Mouse (Mus musculus): ENCODE measurements around the gene Gm8271. TPM values are rescaled to one million over a fixed set of nuclear protein-coding genes. Genes with fewer than 3 reads are reported as not detected.

The Gm8271 gene
- polyA plus RNA-seq (2015; fragmentation: Nextera tagmentation; extraction: Ambion mirVana) = not detected in 2 replicates

GRCm38 (mm10) chr14:5185493-5185892 is at the start of gene Gm8271:
Gene Gm8271 (plus strand): TSS chr14:5185793.

GRCm38 (mm10) chr14:5164235-5164634 is 21.4 kb upstream of the Gm8271 start, which contains the start of gene Gm3317:
Gene Gm3317 (plus strand): TSS chr14:5164535.

Other genes starting within 250 kb of the Gm8271 start
- not detected in 2 replicates for gene Gm8297, start 201.9 kb upstream of the Gm8271 start, polyA plus RNA-seq (2015; fragmentation: Nextera tagmentation; extraction: Ambion mirVana)
- not detected in 2 replicates for gene Gm3298, start 169.9 kb upstream of the Gm8271 start, polyA plus RNA-seq (2015; fragmentation: Nextera tagmentation; extraction: Ambion mirVana)
- gene 4930555G01Rik, start 135.2 kb upstream of the Gm8271 start, polyA plus RNA-seq (2015; fragmentation: Nextera tagmentation; extraction: Ambion mirVana) = not detected in 2 replicates
- 0.32 TPM in 1 of 2 replicates, not detected in the other for gene Gm8281, start 114.8 kb upstream of the Gm8271 start, polyA plus RNA-seq (2015; fragmentation: Nextera tagmentation; extraction: Ambion mirVana)
- not detected in 2 replicates for gene Gm8279, start 54.3 kb upstream of the Gm8271 start, polyA plus RNA-seq (2015; fragmentation: Nextera tagmentation; extraction: Ambion mirVana)
- not detected in 2 replicates for gene Gm3317, start 21.3 kb upstream of the Gm8271 start, polyA plus RNA-seq (2015; fragmentation: Nextera tagmentation; extraction: Ambion mirVana)
- not detected in 2 replicates for gene Gm3526, start 74.8 kb downstream of the Gm8271 start, polyA plus RNA-seq (2015; fragmentation: Nextera tagmentation; extraction: Ambion mirVana)
- not detected in 2 replicates for gene Gm3542, start 149.1 kb downstream of the Gm8271 start, polyA plus RNA-seq (2015; fragmentation: Nextera tagmentation; extraction: Ambion mirVana)
- gene Gm3500, start 203.3 kb downstream of the Gm8271 start, polyA plus RNA-seq (2015; fragmentation: Nextera tagmentation; extraction: Ambion mirVana) = 0.11 TPM in 1 of 2 replicates, not detected in the other

Data from spleen, postnatal 0 days (tissue).